In genomic region chr19:7382248-7382902, GRCm38 (mm10) we compare ENCODE assay signal across 8 mouse cellular contexts. TPM values are rescaled to one million over a fixed set of nuclear protein-coding genes. Genes with fewer than 3 reads are reported as not detected.
DNase-seq lines count a peak whose midpoint lies in the region; ATAC-seq lines count a peak whose summit lies in the region.

No protein-coding gene starts in this region.

- no peaks in the 10 kb centered on the region for H3K27me3 ChIP-seq in hindbrain, embryonic 13.5 days

- H3K9me3 ChIP-seq in hindbrain, embryonic 13.5 days = no peaks in the 10 kb centered on the region

- peak overlapping the region; percentile 97 for H3K27ac ChIP-seq in hindbrain, embryonic 13.5 days

- peak; percentile 65 for DNase-seq in R1 (ENCODE audit: low read depth, low spot score)
- peak; percentile 74 to 83 for DNase-seq in cerebellum, postnatal 14 days
- peak; percentile 21 to 36 for DNase-seq in frontal cortex, postnatal 25 days (ENCODE audit: low spot score in 2 of 2)
- peak; percentile 32 to 43 for DNase-seq in left cerebral cortex, adult 18-20 months (ENCODE audit: low spot score in 2 of 2)
- DNase-seq in lung, postnatal 4 days = peak; percentile 79 to 83
- DNase-seq in retina, postnatal 7 days (ENCODE audit: low read depth, low spot score) = peak; percentile 44
- DNase-seq in urinary bladder, postnatal 14 days (ENCODE audit: low spot score) = peak; percentile 59

- H3K4me3 ChIP-seq in hindbrain, embryonic 13.5 days = peak overlapping the region; percentile 92

- WGBS in hindbrain, embryonic 13.5 days = under 1% methylated on average over 49 of the region's 60 CpGs

- H3K9ac ChIP-seq in hindbrain, embryonic 13.5 days = peak overlapping the region; percentile 94

- H3K36me3 ChIP-seq in hindbrain, embryonic 13.5 days = peaks cover 9% of the 10 kb centered on the region; the same call in 1 of the 2 replicates

- peak overlapping the region; percentile 81 for H3K4me2 ChIP-seq in hindbrain, embryonic 13.5 days

- peaks cover 51% of the 10 kb centered on the region for H3K4me1 ChIP-seq in hindbrain, embryonic 13.5 days (replicated peaks)

- ATAC-seq in hindbrain, embryonic 13.5 days (ENCODE audit: low FRiP score) = no peak; the same call in none of the 2 replicates

RNA-seq across cellular contexts. Expression of gene Spindoc, which starts 0.4 kb away (rescaled TPM):
- 34.0 and 42.7 TPM in 2 replicates for polyA plus RNA-seq in hindbrain, embryonic 13.5 days (2015; fragmentation: Nextera tagmentation; extraction: Ambion mirVana)
- 10 to 100 TPM; 29.1 to 30.8 TPM for total RNA-seq in left cerebral cortex, adult 18-20 months (2021)

RNA-seq across cellular contexts. Expression of gene 2700081O15Rik, which starts 35.0 kb away (rescaled TPM):
- 17.7 and 18.0 TPM in 2 replicates for polyA plus RNA-seq in hindbrain, embryonic 13.5 days (2015; fragmentation: Nextera tagmentation; extraction: Ambion mirVana)
- 10 to 100 TPM; 29.5 to 31.1 TPM for total RNA-seq in left cerebral cortex, adult 18-20 months (2021)

RNA-seq across cellular contexts. Expression of gene Mark2, which starts 40.7 kb away (rescaled TPM):
- polyA plus RNA-seq in hindbrain, embryonic 13.5 days (2015; fragmentation: Nextera tagmentation; extraction: Ambion mirVana) = 40.9 and 42.5 TPM in 2 replicates
- 100 to 1,000 TPM; 123 to 139 TPM for total RNA-seq in left cerebral cortex, adult 18-20 months (2021)

Comparison
In these comparisons a context has a peak if more than half of its experiments do, and no peak if none do; other contexts are left out.
1. DNase-seq: peak in every context shown above with its lines; median percentile 81 in lung, postnatal 4 days; 78 in cerebellum, postnatal 14 days; 65 in R1; 59 in urinary bladder, postnatal 14 days; 44 in retina, postnatal 7 days; 38 in left cerebral cortex, adult 18-20 months; 28 in frontal cortex, postnatal 25 days.